Mouse (Mus musculus): Measurements from ENCODE around the gene Abcb8.
"Not testable (repeated sequence)": the region's sequence is repeated elsewhere in the genome, so short reads cannot be mapped to it uniquely, and the experiment has no call there.

Gene Abcb8

DNA sequence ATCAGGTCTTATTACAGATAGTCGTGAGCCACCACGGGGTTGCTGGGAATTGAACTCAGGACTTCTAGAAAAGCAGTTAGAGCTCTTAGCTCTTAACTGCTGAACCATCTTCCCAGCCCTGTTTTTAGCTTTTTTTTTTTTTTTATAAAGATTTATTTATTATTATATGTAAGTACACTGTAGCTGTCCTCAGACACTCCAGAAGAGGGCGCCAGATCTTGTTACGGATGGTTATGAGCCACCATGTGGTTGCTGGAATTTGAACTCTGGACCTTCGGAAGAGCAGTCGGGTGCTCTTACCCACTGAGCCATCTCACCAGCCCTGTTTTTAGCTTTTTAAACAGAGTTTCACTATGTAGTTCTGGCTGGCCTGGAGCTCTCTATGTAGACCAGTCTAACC is 2.8 kb downstream of the Abcb8 start:
- in situ Hi-C loops (cut with MboI) = not testable (repeated sequence)

DNA sequence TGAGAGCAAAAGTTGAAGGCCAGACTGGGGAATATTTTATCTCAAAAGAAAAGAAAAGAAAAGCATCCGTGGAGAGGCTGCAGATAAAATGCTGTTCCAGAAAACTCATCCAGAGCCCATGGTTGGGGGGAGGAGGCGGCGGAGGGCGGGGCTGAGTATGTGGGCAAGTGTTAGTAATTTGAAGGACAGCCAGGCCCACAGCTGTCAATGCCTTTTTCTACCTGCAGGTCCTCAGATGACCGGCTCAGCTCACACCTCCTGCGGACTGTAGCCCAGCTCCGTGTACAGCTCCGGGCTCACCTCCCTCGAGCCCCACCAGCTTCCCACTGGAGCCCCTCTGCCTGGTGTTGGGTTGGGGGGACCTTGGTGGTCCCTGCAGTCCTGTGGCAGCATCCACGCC is 6.2 kb downstream of the Abcb8 start:
- in situ Hi-C loops (cut with MboI) = no loop called here

DNA sequence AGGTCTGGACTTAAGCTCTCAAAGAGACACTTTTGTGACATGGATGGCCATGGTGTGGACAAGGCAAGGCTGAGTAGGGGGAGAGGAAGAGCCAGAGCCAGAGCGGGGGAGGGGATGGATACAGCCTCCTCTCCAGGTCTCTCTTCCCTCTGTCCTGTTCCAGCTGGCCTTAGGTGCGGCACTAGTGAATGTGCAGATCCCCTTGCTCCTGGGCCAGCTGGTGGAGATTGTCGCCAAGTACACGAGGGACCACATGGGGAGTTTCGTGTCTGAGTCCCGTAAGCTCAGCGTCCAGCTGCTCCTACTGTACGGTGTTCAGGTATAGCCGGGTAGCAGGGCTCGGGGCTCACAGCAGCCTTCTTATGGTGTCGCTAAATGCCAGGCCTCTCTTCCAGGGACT is 6.9 kb downstream of the Abcb8 start:
- in situ Hi-C loops (cut with MboI) = no loop called here

DNA sequence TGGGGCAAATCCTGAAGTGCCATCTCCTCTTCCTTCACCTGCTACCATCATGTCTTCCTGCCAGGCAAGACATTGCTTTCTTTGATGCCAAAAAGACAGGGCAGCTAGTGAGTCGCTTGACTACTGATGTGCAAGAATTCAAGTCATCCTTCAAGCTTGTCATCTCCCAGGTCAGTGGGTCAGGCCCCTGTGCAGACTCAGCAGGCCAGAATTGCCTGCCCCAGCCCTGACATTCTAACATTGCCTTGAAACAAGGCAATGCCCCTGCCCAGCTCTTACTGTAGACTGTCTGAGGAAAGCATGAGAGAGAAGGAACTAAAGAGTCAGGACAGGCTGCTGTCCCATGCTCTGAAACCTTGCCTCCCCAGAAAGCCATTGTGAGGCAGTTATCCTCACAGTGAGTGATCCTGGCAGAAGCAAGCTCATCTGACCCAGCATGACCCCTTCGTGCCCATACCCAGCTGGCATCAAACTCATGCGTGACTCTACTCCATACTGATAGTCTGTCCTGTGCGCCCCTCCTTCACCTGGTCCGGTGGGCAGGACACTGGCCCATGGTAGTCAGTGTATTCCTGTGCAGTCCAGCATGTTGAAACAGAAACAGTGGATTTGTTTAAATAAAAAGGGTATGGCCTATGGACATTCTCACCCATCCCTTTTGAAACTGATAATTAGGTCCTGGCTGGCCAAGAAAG is 7.6 kb downstream of the Abcb8 start:
- in situ Hi-C loops (cut with MboI) = no loop called here

DNA sequence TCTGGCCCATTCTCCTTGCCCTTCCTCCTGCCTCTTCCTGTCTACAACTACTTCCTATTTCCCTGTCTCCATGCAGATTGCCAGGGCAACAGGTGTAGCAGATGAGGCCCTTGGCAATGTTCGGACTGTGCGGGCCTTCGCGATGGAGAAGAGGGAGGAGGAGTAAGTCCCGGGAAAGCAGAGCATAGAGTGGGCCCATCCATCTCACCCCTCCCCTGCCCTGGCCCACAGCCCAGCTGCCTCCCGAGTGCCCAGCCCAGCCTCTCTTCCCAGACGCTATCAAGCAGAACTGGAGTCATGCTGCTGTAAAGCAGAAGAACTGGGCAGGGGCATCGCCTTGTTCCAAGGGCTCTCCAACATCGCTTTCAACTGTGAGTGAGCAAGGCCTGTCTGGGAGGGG is 8.5 kb downstream of the Abcb8 start:
- in situ Hi-C loops (cut with MboI) = no loop called here

DNA sequence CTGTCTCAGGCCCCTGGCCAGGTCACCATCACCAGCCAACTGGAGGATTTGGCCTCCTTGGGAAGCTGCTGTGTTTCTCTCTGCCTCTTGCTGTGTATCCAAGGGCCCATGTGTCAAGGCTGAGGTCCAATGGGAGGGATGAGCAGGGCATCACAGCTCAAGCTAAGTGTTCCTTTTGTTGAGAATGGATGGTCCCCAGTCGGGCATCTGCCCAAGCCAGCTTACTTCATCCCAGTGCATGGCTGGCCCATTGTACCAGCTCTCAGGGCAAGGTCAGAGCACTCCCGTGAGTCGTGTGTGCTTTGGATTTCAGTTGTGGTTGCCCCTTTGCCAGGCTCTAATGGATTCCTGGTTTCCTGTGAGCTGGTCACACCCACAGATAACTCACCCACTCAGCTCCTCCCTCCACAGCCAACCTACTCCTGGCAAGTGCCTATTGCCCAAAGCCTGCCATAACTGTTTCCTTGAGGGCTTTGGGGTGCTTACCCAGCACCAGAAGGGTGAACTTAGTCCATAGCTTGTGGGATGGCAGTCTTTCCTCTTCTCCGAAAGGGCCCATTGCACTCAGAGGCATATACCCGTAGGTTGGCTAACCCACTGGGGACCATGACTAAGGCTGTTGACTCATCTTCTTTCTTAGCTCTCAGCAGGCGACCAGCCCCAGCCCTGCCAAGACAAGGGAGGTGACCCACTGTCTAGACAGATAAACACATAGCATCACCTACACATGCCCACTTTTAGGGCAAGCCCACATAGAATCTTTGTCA is 11.3 kb downstream of the Abcb8 start:
- in situ Hi-C loops (cut with MboI) = no loop called here

DNA sequence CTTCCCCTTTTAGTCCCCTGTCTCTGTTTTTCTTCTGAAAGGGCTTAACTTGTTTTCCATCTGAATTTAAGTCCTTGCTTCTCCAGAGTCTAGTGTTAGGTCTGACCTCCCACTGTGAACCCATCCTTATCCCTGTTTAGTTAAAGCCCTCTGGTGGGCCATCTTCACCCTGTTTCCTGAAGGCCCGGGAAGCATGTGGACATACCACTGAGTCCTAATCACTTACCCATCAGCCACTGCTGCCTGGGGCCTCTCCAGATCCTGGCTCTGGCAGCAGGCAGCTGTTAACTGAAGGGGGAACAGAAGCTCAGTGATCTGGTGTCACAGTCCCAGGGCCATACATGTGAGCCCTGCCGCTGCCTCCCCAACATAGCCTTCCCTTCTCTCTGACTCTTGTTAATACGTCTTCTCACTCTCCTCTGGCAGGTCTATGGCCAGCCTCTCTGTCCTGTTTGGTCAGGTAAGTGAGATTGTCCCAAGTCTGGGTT is 12.0 kb downstream of the Abcb8 start:
- in situ Hi-C loops (cut with MboI) = no loop called here

DNA sequence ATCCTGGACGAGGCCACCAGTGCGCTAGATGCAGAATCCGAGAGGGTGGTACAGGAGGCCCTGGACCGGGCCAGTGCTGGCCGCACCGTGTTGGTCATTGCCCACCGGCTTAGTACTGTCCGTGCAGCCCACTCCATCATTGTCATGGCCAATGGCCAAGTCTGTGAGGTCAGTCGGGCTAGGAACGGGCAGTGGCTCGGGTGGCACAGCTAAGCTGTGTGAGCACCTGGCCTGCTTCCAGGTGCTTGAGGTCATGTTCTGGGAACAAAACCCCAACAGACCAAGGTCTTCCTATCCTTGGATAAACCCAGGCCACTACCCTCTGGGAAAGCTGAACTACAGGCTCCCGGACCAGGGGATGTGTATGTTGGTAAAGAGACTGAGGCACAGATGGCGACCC is 15.2 kb downstream of the Abcb8 start:
- in situ Hi-C loops (cut with MboI) = no loop called here

DNA sequence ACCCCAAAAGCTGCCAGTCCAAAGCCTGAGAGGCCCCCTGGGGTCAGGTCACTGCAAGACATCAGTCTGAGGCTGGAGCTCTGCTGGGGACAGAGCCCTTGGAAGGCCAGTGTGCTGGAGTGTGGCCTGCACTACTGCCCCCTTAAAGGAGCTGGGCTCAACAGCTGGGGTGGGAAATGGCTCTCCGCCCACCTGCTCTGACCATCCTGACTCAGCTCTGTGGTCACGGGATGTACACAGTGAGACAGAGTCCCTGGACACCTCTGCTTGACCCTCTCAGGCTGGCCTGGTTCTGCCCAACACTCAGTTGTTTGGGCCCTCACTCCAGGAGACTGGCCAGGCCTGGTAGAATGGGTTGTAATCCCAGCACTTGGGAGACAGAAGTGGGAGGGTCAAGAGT is 16.0 kb downstream of the Abcb8 start:
- in situ Hi-C loops (cut with MboI) = no loop called here

DNA sequence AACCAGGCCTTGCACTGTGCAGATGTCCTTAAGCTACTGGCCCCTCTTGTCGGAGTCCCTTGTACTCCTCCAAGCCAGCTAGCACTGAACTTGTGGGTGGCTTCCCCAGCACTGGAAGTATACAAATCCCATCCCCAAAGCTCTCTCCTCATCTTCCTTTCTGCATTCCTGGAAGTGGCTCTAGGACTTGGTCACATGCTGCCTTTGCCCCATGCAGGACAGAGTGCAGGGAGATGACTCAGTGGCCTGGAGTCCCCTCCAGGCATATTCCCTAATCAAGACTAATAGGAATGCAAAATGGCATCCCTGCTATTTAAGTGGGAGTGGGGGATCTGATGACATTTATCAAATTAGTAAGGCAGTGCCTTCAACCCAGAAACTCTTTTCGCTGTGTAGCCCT is 18.6 kb downstream of the Abcb8 start:
- in situ Hi-C loops (cut with MboI) = no loop called here

DNA sequence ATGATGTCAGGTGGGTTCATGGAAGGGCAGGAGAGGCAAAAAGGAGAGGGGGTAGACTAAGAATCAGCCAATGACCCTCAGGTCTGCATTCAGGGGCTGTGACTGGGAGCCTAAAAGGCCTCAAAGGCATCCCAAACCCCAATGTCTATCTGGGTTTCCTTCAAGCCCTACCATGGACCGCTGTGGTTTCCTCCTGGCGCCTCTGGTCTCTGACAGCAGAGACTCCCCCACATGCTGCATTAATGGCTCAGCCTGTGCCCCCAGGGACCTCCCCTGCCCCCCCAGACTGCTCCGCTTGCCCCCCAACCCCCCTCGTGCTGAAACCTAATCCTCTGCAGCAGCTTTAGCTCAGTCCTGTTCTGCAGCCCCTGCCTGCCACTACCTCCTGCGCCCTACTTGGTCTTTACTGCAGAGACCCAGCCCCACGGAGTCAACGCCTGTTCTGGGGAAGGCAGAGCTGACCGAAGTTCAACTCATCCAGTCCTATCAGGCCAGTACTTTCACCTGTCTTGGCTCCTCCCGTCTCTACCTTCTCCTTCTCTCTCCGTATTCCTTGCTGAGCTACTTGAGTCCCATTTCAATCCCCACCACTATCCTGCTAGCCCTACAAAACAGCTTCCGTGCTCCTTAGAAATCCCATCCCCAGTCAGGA is 19.7 kb downstream of the Abcb8 start, which contains the start of gene Asic3:
Gene Asic3 (plus strand): TSS at position 351 of the 652 bp plus-strand sequence.
- in situ Hi-C loops (cut with MboI) = no loop called here

DNA sequence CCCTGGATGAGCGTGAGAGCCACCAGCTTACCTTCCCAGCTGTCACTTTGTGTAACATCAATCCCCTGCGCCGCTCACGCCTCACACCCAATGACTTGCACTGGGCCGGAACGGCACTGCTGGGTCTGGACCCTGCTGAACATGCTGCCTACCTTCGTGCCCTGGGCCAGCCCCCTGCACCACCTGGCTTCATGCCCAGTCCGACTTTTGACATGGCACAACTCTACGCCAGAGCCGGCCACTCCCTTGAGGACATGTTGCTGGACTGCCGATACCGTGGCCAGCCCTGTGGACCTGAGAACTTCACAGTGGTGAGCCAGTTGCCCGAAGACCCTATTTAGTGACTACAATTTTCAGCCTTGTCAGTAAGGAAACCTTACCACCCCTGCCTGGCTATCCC is 20.5 kb downstream of the Abcb8 start:
- in situ Hi-C loops (cut with MboI) = no loop called here

DNA sequence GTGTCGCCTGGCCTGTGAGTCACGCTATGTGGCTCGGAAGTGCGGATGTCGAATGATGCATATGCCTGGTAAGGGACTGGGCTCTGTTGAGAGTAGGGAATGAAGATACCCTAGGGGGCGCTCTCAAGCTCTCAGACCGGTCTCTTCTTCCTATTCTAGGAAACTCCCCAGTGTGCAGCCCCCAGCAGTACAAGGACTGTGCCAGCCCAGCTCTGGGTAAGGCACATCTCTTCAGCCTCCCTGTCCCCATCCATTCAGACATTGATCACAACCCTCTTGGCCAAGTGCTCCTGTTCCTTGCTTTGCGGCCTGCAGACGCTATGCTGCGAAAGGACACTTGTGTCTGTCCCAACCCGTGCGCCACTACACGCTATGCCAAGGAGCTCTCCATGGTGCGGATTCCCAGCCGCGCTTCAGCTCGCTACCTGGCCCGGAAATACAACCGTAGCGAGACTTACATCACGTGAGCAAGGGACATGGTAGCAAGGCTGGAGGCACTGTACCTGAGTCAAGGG is 22.8 kb downstream of the Abcb8 start:
- in situ Hi-C loops (cut with MboI) = no loop called here

DNA sequence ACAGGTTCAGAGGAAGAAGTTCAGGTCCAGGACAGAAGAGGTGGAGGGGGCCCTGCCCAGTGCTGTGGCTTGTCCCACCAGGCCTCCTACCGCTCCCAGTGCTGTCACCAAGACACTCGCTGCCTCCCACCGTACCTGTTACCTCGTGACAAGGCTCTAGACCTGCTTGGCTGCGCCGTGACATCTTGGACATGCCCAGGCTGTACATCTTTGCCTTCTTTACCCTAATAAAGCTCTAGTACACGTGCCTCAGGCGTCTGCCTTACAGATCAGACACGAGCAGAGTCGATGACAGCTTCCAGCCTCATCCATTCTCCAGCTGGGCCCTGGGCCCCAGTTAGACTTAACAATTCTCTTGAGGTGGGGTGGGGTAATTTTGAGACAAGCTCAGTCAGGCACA is 24.1 kb downstream of the Abcb8 start:
- in situ Hi-C loops (cut with MboI) = no loop called here

DNA sequence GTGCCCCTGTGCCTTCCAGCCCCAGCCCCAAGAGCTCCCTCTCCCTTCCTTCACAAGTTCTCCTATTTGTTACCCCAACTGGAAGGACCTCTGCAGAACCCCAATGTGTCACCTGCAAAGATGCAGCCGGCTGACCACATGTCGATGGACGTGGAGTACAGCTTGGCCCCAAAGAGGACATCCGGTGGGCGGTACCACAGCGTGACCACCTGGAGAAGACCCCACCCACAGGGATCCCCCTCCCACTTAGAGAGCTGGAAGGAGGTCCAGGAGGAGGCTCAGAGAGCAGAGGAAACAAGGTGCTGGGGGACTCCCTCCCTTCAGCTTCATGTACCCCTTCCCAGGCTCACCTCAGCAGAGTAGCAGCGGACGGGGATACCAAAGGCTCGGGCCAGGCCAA is 26.9 kb downstream of the Abcb8 start:
- in situ Hi-C loops (cut with MboI) = no loop called here

DNA sequence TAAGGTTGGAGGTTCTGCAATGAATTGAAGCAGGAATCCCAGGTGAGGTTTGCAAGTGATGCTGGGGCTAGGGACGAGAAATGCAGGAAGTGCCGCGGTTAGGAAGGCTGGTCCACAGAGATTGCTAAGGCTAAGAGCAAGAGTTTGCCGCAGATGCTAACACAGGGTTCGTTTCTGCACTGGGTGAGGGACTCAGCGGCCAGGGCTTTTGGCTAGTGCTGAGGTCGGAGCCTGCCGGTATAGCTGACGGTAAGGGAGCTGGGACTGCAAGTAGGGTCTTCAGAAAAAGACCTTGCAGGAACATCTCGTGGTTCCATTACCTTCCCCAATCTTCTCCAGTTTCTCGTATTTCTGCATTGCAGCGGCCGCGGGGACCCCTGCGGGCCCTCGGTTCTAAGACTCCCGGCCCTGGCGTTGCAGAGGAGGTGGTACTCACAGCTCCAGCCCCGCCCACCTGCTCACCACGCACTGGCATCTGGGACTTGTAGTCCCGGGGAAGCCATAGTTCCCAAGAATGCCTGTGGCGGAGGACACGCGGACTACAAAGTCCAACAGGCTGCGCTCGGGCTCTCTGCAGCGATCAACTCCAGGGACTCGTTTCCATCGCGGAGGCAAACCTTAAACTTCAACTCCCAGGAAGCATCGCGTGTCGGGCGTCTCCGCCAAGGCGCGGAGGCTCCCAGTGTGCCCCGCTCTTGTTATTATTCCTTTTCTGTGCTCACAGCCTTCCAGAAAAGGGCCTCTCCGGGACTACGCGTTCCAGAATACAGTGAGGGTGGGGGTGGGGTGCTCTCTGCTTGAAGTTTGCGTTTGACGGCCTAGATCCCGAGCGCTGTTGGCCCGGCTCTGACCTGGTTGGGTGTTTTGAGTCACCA is 29.9 kb downstream of the Abcb8 start, which contains the start of the genes Cdk5 and Slc4a2:
Gene Cdk5 (minus strand): TSS at position 402 of the 875 bp plus-strand sequence.
Gene Slc4a2 (plus strand): TSS at position 709 of the 875 bp plus-strand sequence.
- in situ Hi-C loops (cut with MboI) = no loop called here

DNA sequence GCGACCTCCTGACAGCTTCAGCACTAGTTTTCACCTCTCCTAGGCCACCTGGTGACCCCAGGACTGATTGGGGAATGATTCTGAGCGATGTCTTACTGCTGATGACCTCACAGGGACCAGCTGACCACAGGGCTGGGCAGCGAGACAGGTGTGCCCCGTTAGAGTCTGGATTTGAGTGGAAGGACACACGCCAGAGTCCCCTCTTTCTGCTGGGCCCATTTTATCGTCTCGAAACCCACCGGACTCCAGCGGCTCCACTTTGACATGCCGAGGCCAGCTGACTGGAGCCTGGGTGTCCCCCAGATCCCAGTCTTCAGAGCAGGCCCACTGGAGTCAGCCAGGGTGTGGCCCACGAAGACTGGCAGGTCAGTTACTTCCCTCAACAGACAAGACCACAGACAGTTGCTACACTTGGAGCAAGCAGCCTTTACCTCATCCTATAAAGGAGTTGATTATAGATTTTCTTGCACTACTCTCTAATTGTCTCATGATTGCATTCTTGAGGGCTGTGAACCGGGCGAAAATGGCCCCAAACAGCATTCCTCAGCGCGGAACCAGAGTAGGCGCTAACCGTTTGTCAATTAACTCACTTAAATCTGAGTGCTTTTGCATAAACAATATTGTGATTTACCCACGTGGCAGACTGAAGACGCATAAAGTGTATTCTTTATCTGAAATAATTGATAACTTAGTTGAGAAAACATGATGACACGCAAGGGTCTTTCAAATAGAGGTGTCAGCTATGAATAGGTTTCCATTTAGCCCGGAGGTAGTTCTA is 30.7 kb downstream of the Abcb8 start:
- in situ Hi-C loops (cut with MboI) = no loop called here

DNA sequence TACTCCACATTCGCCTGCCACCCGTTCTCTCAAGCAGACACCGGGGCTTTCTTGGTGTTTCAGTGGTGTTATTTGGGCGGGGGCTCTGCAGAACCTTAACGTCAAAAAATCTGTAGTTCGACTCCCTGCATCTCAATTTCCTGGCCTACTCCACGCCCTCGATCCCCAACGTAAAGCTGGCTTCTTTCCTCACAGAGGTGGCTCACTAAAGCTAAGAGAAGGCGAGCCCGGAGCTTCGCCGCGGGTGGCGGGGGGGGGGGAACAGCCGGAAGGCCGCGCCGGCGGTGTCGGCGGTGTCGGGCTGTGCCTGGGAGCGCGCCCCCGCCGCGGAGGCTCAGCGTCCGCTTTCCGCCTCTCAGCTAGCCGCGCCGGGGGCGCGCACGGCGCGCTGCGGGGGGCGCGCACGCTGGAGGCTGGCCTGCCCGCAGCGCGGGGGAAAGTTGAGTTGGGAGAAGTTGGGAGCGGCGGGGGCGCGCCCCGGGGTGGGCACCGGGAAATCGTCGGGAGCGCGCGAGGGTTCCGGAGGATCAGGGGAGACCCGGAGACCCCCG is 31.5 kb downstream of the Abcb8 start:
- in situ Hi-C loops (cut with MboI) = no loop called here

DNA sequence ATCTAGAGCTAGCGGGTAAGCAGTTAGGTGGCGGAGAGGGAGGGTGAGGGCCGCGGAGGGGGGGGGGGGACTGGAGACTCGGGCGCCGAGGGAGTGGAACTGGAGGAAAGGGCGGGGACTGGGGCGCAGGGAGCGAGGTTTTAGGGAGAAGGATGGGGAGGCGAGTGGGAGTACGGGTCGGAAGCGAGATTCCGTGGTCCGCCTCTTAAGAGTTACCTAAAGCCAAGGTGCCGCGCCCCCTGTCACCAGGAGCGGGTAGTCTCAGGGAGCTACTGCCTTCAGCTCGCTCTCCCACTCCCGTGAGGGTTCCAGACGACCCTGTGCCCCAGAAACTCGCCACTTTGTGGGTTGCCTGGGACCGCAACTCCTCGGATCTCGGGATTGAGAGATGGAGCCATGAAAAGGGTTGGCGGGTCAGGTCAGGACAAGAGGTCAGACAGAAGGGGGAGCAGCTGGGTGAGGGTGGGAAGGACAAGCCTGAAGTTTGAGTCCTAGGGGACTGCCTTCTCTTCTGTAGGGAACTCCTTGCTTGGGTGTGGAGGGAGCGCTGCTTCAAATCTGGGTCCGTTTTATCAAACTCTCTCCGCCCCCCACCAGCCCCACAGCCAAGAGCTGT is 32.1 kb downstream of the Abcb8 start:
- in situ Hi-C loops (cut with MboI) = no loop called here

DNA sequence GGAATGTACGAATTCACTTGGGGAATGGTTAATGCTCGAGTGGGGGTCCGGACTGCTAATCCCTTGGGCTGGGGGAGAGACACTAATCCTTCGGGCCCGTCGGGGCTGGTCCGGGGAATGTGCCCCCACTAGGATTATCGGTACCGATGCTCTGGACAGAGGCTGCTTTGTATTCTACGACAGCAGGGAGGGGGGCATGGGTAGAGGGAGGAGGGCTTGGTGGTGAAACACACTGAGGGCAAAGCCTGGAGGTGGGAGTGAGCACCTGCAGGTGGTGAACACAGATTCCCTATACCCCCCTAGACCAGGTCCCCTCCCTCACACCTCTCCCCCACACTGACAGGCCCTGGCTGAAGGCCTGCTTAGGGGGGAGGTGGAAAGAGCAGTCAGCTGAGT is 32.6 kb downstream of the Abcb8 start:
- in situ Hi-C loops (cut with MboI) = no loop called here

Measured in mature B cell (primary cell).